Mouse (Mus musculus) myocyte (in vitro differentiated cells): ENCODE data around the gene Clec16a.

ENCODE experiments used
- CEBPB ChIP-seq: IDR thresholded peaks from 2 replicates; pipeline ENCODE4 v1.6.1; 2011; ENCODE audit warnings: mild to moderate bottlenecking, moderate library complexity; ENCODE audit not compliant: poor library complexity, insufficient read depth, severe bottlenecking
- E2F4 ChIP-seq: IDR thresholded peaks from one replicate; pipeline ENCODE4 v1.6.1; 2011; ENCODE audit warnings: mild to moderate bottlenecking, control low read depth, moderate library complexity; ENCODE audit not compliant: insufficient read depth
- MYOD1 ChIP-seq, 3 experiments: IDR thresholded peaks; one replicate each; pipeline ENCODE4 v1.6.1; 2011; ENCODE audit warnings: control low read depth in 2 of 3, low read depth in 2 of 3, mild to moderate bottlenecking in 2 of 3, moderate library complexity in 1 of 3; ENCODE audit not compliant: insufficient read length in 2 of 3, control insufficient read depth in 1 of 3
- POLR2A ChIP-seq: IDR thresholded peaks from one replicate; pipeline ENCODE4 v1.6.1; 2011; ENCODE audit warnings: low read depth, mild to moderate bottlenecking, control low read depth, moderate library complexity; ENCODE audit not compliant: insufficient read length
- POLR2AphosphoS2 ChIP-seq: IDR thresholded peaks from one replicate; pipeline ENCODE4 v1.6.1; 2011; ENCODE audit warnings: low read depth, control low read depth; ENCODE audit not compliant: insufficient read length
- USF1 ChIP-seq: IDR thresholded peaks from one replicate; pipeline ENCODE4 v1.6.1; 2011; ENCODE audit warnings: low read depth, mild to moderate bottlenecking, control low read depth, moderate library complexity

DNA sequence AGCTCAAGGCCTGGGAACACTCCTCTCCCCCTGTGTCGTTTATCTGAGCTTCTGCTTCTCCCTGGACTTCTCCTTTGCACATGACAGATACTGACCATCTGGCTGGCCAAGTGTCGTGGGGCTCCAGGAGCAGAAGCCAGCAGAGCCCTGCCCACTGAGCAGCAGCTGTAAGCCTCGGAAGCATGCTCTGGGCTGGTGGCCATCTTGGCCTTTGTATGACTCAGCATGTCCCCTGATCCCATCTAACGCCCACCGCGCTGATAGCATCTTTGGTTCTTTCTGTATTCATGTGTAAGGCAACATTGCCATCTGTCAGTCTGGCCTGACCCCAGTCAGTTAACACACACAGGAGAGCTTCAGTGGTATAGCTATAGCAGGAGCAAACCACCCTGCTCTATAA lies 174.8 kb downstream of the Clec16a start:
- TF ChIP-seq E2F4 (no peak), POLR2A (no peak), CEBPB (no peak), USF1 (no peak), MYOD1 (IDR thresholded peaks at IDR 0.05; ENCODE audit: control insufficient read depth in 1 of 3, insufficient read length in 2 of 3, low read depth in 2 of 3) (peak in 2 of 3 experiments; percentile 85 to 89), POLR2AphosphoS2 (no peak)
